15 mouse cellular contexts compared by ENCODE assay signal in the genomic region with DNA sequence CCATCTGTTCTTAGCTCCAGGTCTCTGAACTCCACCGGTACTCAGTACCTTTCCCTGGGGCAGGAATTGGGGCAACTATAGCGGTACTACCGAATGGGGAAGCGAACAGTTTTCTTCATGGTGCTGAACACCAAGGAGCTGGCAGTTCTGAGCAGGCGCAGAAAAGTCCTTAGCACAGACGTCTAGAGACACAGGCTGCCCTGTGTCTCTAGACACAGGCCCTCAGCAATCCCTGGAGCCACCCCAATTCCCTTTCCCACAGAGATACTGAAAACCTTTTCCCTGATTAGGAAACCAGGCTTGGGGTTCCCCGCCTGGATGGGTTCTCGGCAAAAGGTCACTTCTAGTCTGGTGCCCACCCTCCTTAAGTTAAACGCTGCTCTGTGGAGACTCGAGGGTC. TPM values are rescaled to one million over a fixed set of nuclear protein-coding genes. Genes with fewer than 3 reads are reported as not detected.
DNase-seq lines count a peak whose midpoint lies in the region; ATAC-seq and TF ChIP-seq lines count a peak whose summit lies in the region.
"Had no signal": no experiment of that assay in that cellular context is flagged by ENCODE, and none has a peak within 500 bp of the region (broad histone marks: within the 10 kb centered on the region; RNA-seq: fewer than 3 reads in every experiment).

No protein-coding gene starts in this region.

- WGBS in heart, embryonic 12.5 days: 65% methylated on average over 10 of the region's 10 CpGs
- 58% methylated on average over 10 of the region's 10 CpGs for WGBS in limb, embryonic 13.5 days
- 57% methylated on average over 10 of the region's 10 CpGs for WGBS in limb, embryonic 10.5 days

- H3ac ChIP-seq in myocyte (ENCODE audit: control insufficient read depth, insufficient read length): no peak overlapping the region

- H3K4me3 ChIP-seq in heart, embryonic 12.5 days: peak overlapping the region; percentile 88; the same call in 1 of the 2 replicates
- no peak overlapping the region for H3K4me3 ChIP-seq in limb, embryonic 13.5 days
- no peak overlapping the region for H3K4me3 ChIP-seq in limb, embryonic 10.5 days
- H3K4me3 ChIP-seq in embryonic fibroblast, embryonic 13.5 days (ENCODE audit: insufficient read depth, low read length): no peak overlapping the region
- peak overlapping the region; percentile 98 for H3K4me3 ChIP-seq in myocyte
- H3K4me3 ChIP-seq: forebrain, embryonic 13.5 days had no signal

- H3K4me2 ChIP-seq in heart, embryonic 12.5 days: peak overlapping the region; percentile 78
- H3K4me2 ChIP-seq in limb, embryonic 13.5 days (replicated peaks): peak overlapping the region; percentile 85
- peak overlapping the region; percentile 86 for H3K4me2 ChIP-seq in myocyte (ENCODE audit: low read depth)

- DNase-seq in heart, postnatal 4 days: no peak
- DNase-seq in limb, embryonic 10.5 days (ENCODE audit: low spot score): no peak
- no peak for DNase-seq in thymus, postnatal 36 days
- DNase-seq: cerebellum, postnatal 14 days; kidney, adult 11 months; liver, embryonic 13.5 days; right cerebral cortex, postnatal 4 days; thymus, postnatal 25 days had no signal

- ATAC-seq in heart, embryonic 12.5 days (ENCODE audit: insufficient number of reproducible peaks, low FRiP score): no peak
- no peak for ATAC-seq in limb, embryonic 13.5 days (ENCODE audit: low FRiP score, low read depth)
- ATAC-seq: forebrain, embryonic 13.5 days had no signal

- H3K27me3 ChIP-seq in heart, embryonic 12.5 days (replicated peaks): no peaks in the 10 kb centered on the region
- peaks cover 86% of the 10 kb centered on the region for H3K27me3 ChIP-seq in limb, embryonic 13.5 days
- H3K27me3 ChIP-seq in limb, embryonic 10.5 days (ENCODE audit: low read depth, poor library complexity, severe bottlenecking): peaks cover 88% of the 10 kb centered on the region
- no peaks in the 10 kb centered on the region for H3K27me3 ChIP-seq in myocyte (ENCODE audit: control insufficient read depth, insufficient read depth, insufficient read length)

- peak overlapping the region; percentile 94; the same call in 1 of the 2 replicates for H3K9ac ChIP-seq in heart, embryonic 12.5 days
- no peak overlapping the region for H3K9ac ChIP-seq in limb, embryonic 13.5 days
- H3K9ac ChIP-seq: forebrain, embryonic 13.5 days; liver, embryonic 13.5 days; neural tube, embryonic 13.5 days had no signal

- no peak for TF ChIP-seq CTCF in embryonic fibroblast, embryonic 13.5 days (IDR thresholded peaks at IDR 0.05; ENCODE audit: borderline replicate concordance, insufficient read depth, low read length)

- no peaks in the 10 kb centered on the region for H3K9me3 ChIP-seq in heart, embryonic 12.5 days (replicated peaks)
- no peaks in the 10 kb centered on the region for H3K9me3 ChIP-seq in limb, embryonic 13.5 days
- H3K9me3 ChIP-seq in limb, embryonic 10.5 days (replicated peaks): no peaks in the 10 kb centered on the region
- H3K9me3 ChIP-seq: forebrain, embryonic 13.5 days; hindbrain, embryonic 10.5 days; liver, embryonic 13.5 days; neural tube, embryonic 13.5 days had no signal

- H3K27ac ChIP-seq in heart, embryonic 12.5 days (ENCODE audit: poor library complexity, severe bottlenecking): peak overlapping the region; percentile 98
- no peak overlapping the region for H3K27ac ChIP-seq in limb, embryonic 13.5 days
- no peak overlapping the region for H3K27ac ChIP-seq in limb, embryonic 10.5 days
- H3K27ac ChIP-seq in embryonic fibroblast, embryonic 13.5 days (ENCODE audit: insufficient read depth, low read length): peak overlapping the region; percentile 91; the same call in 1 of the 2 replicates
- H3K27ac ChIP-seq: forebrain, embryonic 13.5 days; hindbrain, embryonic 10.5 days; liver, embryonic 13.5 days; neural tube, embryonic 13.5 days had no signal

- TF ChIP-seq POLR2A in embryonic fibroblast, embryonic 13.5 days (IDR thresholded peaks at IDR 0.05; ENCODE audit: low read depth, low read length): no peak
- TF ChIP-seq POLR2A in myocyte (IDR thresholded peaks at IDR 0.05; ENCODE audit: insufficient read length, low read depth): no peak

- peaks cover 38% of the 10 kb centered on the region for H3K79me2 ChIP-seq in myocyte (ENCODE audit: control insufficient read depth, insufficient read depth)

- H3K4me1 ChIP-seq in heart, embryonic 12.5 days (replicated peaks): peaks cover 42% of the 10 kb centered on the region
- H3K4me1 ChIP-seq in limb, embryonic 13.5 days: peaks cover 30% of the 10 kb centered on the region
- peaks cover 20% of the 10 kb centered on the region for H3K4me1 ChIP-seq in limb, embryonic 10.5 days
- H3K4me1 ChIP-seq in embryonic fibroblast, embryonic 13.5 days (ENCODE audit: control insufficient read depth, insufficient read depth, low read length): peaks cover 8% of the 10 kb centered on the region

- peaks cover 4% of the 10 kb centered on the region; the same call in 1 of the 2 replicates for H3K36me3 ChIP-seq in heart, embryonic 12.5 days
- H3K36me3 ChIP-seq in limb, embryonic 13.5 days: no peaks in the 10 kb centered on the region
- H3K36me3 ChIP-seq in limb, embryonic 10.5 days: no peaks in the 10 kb centered on the region
- H3K36me3 ChIP-seq in myocyte (ENCODE audit: control insufficient read depth, insufficient read depth): no peaks in the 10 kb centered on the region
- H3K36me3 ChIP-seq: hindbrain, embryonic 10.5 days; liver, embryonic 13.5 days; neural tube, embryonic 13.5 days had no signal

TF ChIP-seq in myocyte, 11 proteins besides CTCF, POLR2A, EP300 and RAD21:
- TF ChIP-seq TCF3 (IDR thresholded peaks at IDR 0.05; ENCODE audit: insufficient read length, low read depth) (no peak), SRF (IDR thresholded peaks at IDR 0.05; ENCODE audit: control insufficient read depth, insufficient read length, low read depth) (no peak), REST (IDR thresholded peaks at IDR 0.05; ENCODE audit: insufficient read depth, insufficient read length) (no peak), MYOG (IDR thresholded peaks at IDR 0.05; ENCODE audit: control insufficient read depth in 1 of 3, insufficient read depth in 1 of 3, insufficient read length in 2 of 3, low read depth in 2 of 3) (no peak), MAX (IDR thresholded peaks at IDR 0.05; ENCODE audit: low read depth) (no peak), E2F4 (IDR thresholded peaks at IDR 0.05; ENCODE audit: insufficient read depth) (no peak), POLR2AphosphoS2 (IDR thresholded peaks at IDR 0.05; ENCODE audit: insufficient read length, low read depth) (no peak), MYOD1 (IDR thresholded peaks at IDR 0.05; ENCODE audit: control insufficient read depth in 1 of 3, insufficient read length in 2 of 3, low read depth in 2 of 3) (no peak), USF1 (IDR thresholded peaks at IDR 0.05; ENCODE audit: low read depth) (no peak), TCF12 (IDR thresholded peaks at IDR 0.05; ENCODE audit: insufficient read depth, poor library complexity, severe bottlenecking) (no peak), CEBPB (IDR thresholded peaks at IDR 0.05; ENCODE audit: insufficient read depth, poor library complexity, severe bottlenecking) (no peak)

RNA-seq across cellular contexts. Expression of a gene that starts 0.8 kb away (rescaled TPM):
- 342 and 348 TPM in 2 replicates for polyA plus RNA-seq in heart, embryonic 12.5 days (2016; fragmentation: Nextera tagmentation; extraction: Ambion mirVana)
- total RNA-seq in heart, postnatal 4 days (2021): 100 to 1,000 TPM; 479 to 498 TPM
- 136 and 142 TPM in 2 replicates for polyA plus RNA-seq in limb, embryonic 13.5 days (2015; fragmentation: Nextera tagmentation; extraction: Ambion mirVana)
- 21.9 and 24.6 TPM in 2 replicates for polyA plus RNA-seq in limb, embryonic 10.5 days (2016; fragmentation: Nextera tagmentation; extraction: Ambion mirVana)
- 387 and 486 TPM in 2 replicates for polyA plus RNA-seq in embryonic fibroblast, embryonic 13.5 days (2011; ENCODE audit: insufficient read length, low read depth, missing spikeins)
- polyA plus RNA-seq in myocyte (2012; fragmentation: generic; extraction: Trizol): 284 TPM

RNA-seq across cellular contexts. Expression of a gene that starts 32.1 kb away (rescaled TPM):
- polyA plus RNA-seq in heart, embryonic 12.5 days (2016; fragmentation: Nextera tagmentation; extraction: Ambion mirVana): 60.0 and 63.2 TPM in 2 replicates
- total RNA-seq in heart, postnatal 4 days (2021): 100 to 1,000 TPM; 111 to 115 TPM
- polyA plus RNA-seq in limb, embryonic 13.5 days (2015; fragmentation: Nextera tagmentation; extraction: Ambion mirVana): 42.4 and 50.3 TPM in 2 replicates
- 20.7 and 30.2 TPM in 2 replicates for polyA plus RNA-seq in limb, embryonic 10.5 days (2016; fragmentation: Nextera tagmentation; extraction: Ambion mirVana)
- 122 and 158 TPM in 2 replicates for polyA plus RNA-seq in embryonic fibroblast, embryonic 13.5 days (2011; ENCODE audit: insufficient read length, low read depth, missing spikeins)
- polyA plus RNA-seq in myocyte (2012; fragmentation: generic; extraction: Trizol): 93.7 TPM

RNA-seq across cellular contexts. Expression of a gene that starts 37.8 kb away (rescaled TPM):
- polyA plus RNA-seq in heart, embryonic 12.5 days (2016; fragmentation: Nextera tagmentation; extraction: Ambion mirVana): 70.0 and 71.4 TPM in 2 replicates
- 100 to 1,000 TPM; 112 to 115 TPM for total RNA-seq in heart, postnatal 4 days (2021)
- 34.0 and 34.4 TPM in 2 replicates for polyA plus RNA-seq in limb, embryonic 13.5 days (2015; fragmentation: Nextera tagmentation; extraction: Ambion mirVana)
- 28.1 and 30.2 TPM in 2 replicates for polyA plus RNA-seq in limb, embryonic 10.5 days (2016; fragmentation: Nextera tagmentation; extraction: Ambion mirVana)
- 43.7 and 50.7 TPM in 2 replicates for polyA plus RNA-seq in embryonic fibroblast, embryonic 13.5 days (2011; ENCODE audit: insufficient read length, low read depth, missing spikeins)
- polyA plus RNA-seq in myocyte (2012; fragmentation: generic; extraction: Trizol): 45.0 TPM

Comparison
In these comparisons a context has a peak if more than half of its experiments do, and no peak if none do; other contexts are left out.
1. H3K27ac ChIP-seq: peak in heart, embryonic 12.5 days (single experiment) and embryonic fibroblast, embryonic 13.5 days (single experiment); none in limb, embryonic 13.5 days (single experiment) and limb, embryonic 10.5 days (single experiment).
2. H3K4me3 ChIP-seq: peak in heart, embryonic 12.5 days (single experiment) and myocyte (single experiment); none in limb, embryonic 13.5 days (single experiment), limb, embryonic 10.5 days (single experiment) and embryonic fibroblast, embryonic 13.5 days (single experiment).
3. Peak in every context shown above with its lines, with median percentiles within 50 percentile points of each other: H3K4me2 ChIP-seq.